Mouse (Mus musculus) hindbrain, embryonic 15.5 days (tissue): ENCODE measurements around the gene Cpped1. TPM values are rescaled to one million over a fixed set of nuclear protein-coding genes. Genes with fewer than 3 reads are reported as not detected.
A peak's percentile ranks its signal among the peaks of the same experiment; 100 is the strongest.

ENCODE experiments used
- ATAC-seq: fragments of 200-750 bp; cut with Nextera tagmentation; 2 replicates; pipeline ENCODE4 v1.8.0; 2017; ENCODE audit warnings: low read depth, moderate number of reproducible peaks, moderate TSS enrichment; ENCODE audit not compliant: low FRiP score
- H3K27ac ChIP-seq: fragments of 300-500 bp; sonication (generic); replicated peaks from 2 replicates; pipeline ENCODE4 v1.5.1; 2015; ENCODE audit warnings: mild to moderate bottlenecking, inconsistent platforms
- H3K27me3 ChIP-seq: fragments of 300-500 bp; sonication (generic); 2 replicates; pipeline ENCODE4 v1.6.1; 2015; ENCODE audit warnings: control low read depth, inconsistent platforms
- H3K36me3 ChIP-seq: fragments of 300-500 bp; sonication (generic); 2 replicates; pipeline ENCODE4 v1.6.1; 2015; ENCODE audit warnings: control low read depth, inconsistent platforms
- H3K4me1 ChIP-seq: fragments of 300-500 bp; sonication (generic); replicated peaks from 2 replicates; pipeline ENCODE4 v1.6.1; 2015; ENCODE audit warnings: control low read depth, inconsistent platforms
- H3K4me2 ChIP-seq: fragments of 300-500 bp; sonication (generic); 2 replicates; pipeline ENCODE4 v1.6.1; 2015; ENCODE audit warnings: moderate library complexity, mild to moderate bottlenecking, inconsistent platforms
- H3K4me3 ChIP-seq: fragments of 300-500 bp; sonication (generic); 2 replicates; pipeline ENCODE4 v1.5.1; 2015; ENCODE audit warnings: mild to moderate bottlenecking, inconsistent platforms
- H3K9ac ChIP-seq: fragments of 300-500 bp; sonication (generic); 2 replicates; pipeline ENCODE4 v1.6.1; 2015; ENCODE audit warnings: inconsistent platforms
- H3K9me3 ChIP-seq: fragments of 300-500 bp; sonication (generic); 2 replicates; pipeline ENCODE4 v1.6.1; 2016; ENCODE audit warnings: control low read depth, inconsistent platforms
- WGBS: fragments of 180-500 bp; shearing (Covaris S2); methylation state at CpG from one replicate; pipeline ENCODE4 v1.1.7; 2015; 5-methylcytosine and 5-hydroxymethylcytosine counted together
- polyA plus RNA-seq: library from polyadenylated mRNA; unstranded; fragments of >200 nt; fragmentation: Nextera tagmentation; extraction: Ambion mirVana; gene quantifications from 2 replicates; pipeline ENCODE4 v1.2.1, GENCODE M21; 2015

The Cpped1 gene
- polyA plus RNA-seq, 1 experiment from 2014 or later = 16.6 TPM

GRCm38 (mm10) chr16:11889741-11890140 is 19.5 kb downstream of the Cpped1 start:
- Histone ChIP-seq H3K36me3 (no peaks in the 10 kb centered on the region), H3K9ac (no peak overlapping the region), H3K4me1 (0 out of 2 replicates have a peak, but pooled peaks cover 2% of the 10 kb centered on the region), H3K27me3 (no peaks in the 10 kb centered on the region), H3K27ac (no peak overlapping the region), H3K9me3 (no peaks in the 10 kb centered on the region), H3K4me3 (no peak overlapping the region), H3K4me2 (no peak overlapping the region)
- 75% methylated on average over 3 of the region's 3 CpGs for WGBS
- ATAC-seq = no peak

GRCm38 (mm10) chr16:11881795-11882194 is 27.4 kb downstream of the Cpped1 start:
- no peak overlapping the region for H3K27ac ChIP-seq
- no peaks in the 10 kb centered on the region for H3K4me1 ChIP-seq
- no peak overlapping the region for H3K9ac ChIP-seq
- no peak for ATAC-seq
- no peak overlapping the region for H3K4me2 ChIP-seq
- no peaks in the 10 kb centered on the region for H3K27me3 ChIP-seq
- no peaks in the 10 kb centered on the region for H3K9me3 ChIP-seq
- no peak overlapping the region for H3K4me3 ChIP-seq
- H3K36me3 ChIP-seq = no peaks in the 10 kb centered on the region
- 59% methylated on average over 6 of the region's 6 CpGs for WGBS

GRCm38 (mm10) chr16:11880461-11880860 is 28.8 kb downstream of the Cpped1 start:
- no peak for ATAC-seq
- no peak overlapping the region for H3K27ac ChIP-seq
- H3K4me2 ChIP-seq = no peak overlapping the region
- no peaks in the 10 kb centered on the region for H3K4me1 ChIP-seq
- no peak overlapping the region for H3K9ac ChIP-seq
- 93% methylated on average over 6 of the region's 6 CpGs for WGBS
- H3K4me3 ChIP-seq = no peak overlapping the region
- no peaks in the 10 kb centered on the region for H3K9me3 ChIP-seq
- H3K36me3 ChIP-seq = no peaks in the 10 kb centered on the region
- H3K27me3 ChIP-seq = no peaks in the 10 kb centered on the region

GRCm38 (mm10) chr16:11879196-11879595 is 30.0 kb downstream of the Cpped1 start:
- Histone ChIP-seq H3K9ac (no peak overlapping the region), H3K4me3 (no peak overlapping the region), H3K4me2 (no peak overlapping the region), H3K36me3 (no peaks in the 10 kb centered on the region), H3K4me1 (0 out of 2 replicates have a peak, but pooled peaks cover 4% of the 10 kb centered on the region), H3K27me3 (no peaks in the 10 kb centered on the region), H3K9me3 (no peaks in the 10 kb centered on the region), H3K27ac (no peak overlapping the region)
- 74% methylated on average over 6 of the region's 6 CpGs for WGBS
- ATAC-seq = no peak

- Histone ChIP-seq H3K4me1 (0 out of 2 replicates have a peak, but pooled peaks cover 4% of the 10 kb centered on the region), H3K9me3 (no peaks in the 10 kb centered on the region), H3K27me3 (no peaks in the 10 kb centered on the region), H3K36me3 (no peaks in the 10 kb centered on the region), H3K4me3 (no peak overlapping the region), H3K27ac (no peak overlapping the region), H3K4me2 (no peak overlapping the region), H3K9ac (no peak overlapping the region)
- 82% methylated on average over 5 of the region's 5 CpGs for WGBS
- ATAC-seq = no peak
Observed at GRCm38 (mm10) chr16:11875227-11875626, 34.0 kb downstream of the Cpped1 start.

- Histone ChIP-seq H3K27me3 (no peaks in the 10 kb centered on the region), H3K9ac (no peak overlapping the region), H3K36me3 (no peaks in the 10 kb centered on the region), H3K9me3 (no peaks in the 10 kb centered on the region), H3K4me2 (no peak overlapping the region), H3K4me1 (0 out of 2 replicates have a peak, but pooled peaks cover 4% of the 10 kb centered on the region), H3K27ac (no peak overlapping the region), H3K4me3 (no peak overlapping the region)
- no peak for ATAC-seq
- 88% methylated on average over 3 of the region's 3 CpGs for WGBS
Observed at GRCm38 (mm10) chr16:11873292-11873691, 36.0 kb downstream of the Cpped1 start.

- no peak overlapping the region for H3K27ac ChIP-seq
- H3K9ac ChIP-seq = no peak overlapping the region
- H3K4me3 ChIP-seq = no peak overlapping the region
- no peaks in the 10 kb centered on the region for H3K4me1 ChIP-seq
- H3K9me3 ChIP-seq = no peaks in the 10 kb centered on the region
- H3K27me3 ChIP-seq = no peaks in the 10 kb centered on the region
- no peak for ATAC-seq
- H3K4me2 ChIP-seq = no peak overlapping the region
- no peaks in the 10 kb centered on the region for H3K36me3 ChIP-seq
- 86% methylated on average over 3 of the region's 3 CpGs for WGBS
Observed at GRCm38 (mm10) chr16:11868486-11868885, 40.8 kb downstream of the Cpped1 start.

- WGBS = 70% methylated on average over 8 of the region's 8 CpGs
- H3K36me3 ChIP-seq = no peaks in the 10 kb centered on the region
- no peak for ATAC-seq
- no peaks in the 10 kb centered on the region for H3K27me3 ChIP-seq
- peak overlapping the region; percentile 36 for H3K27ac ChIP-seq
- no peaks in the 10 kb centered on the region for H3K9me3 ChIP-seq
- H3K4me2 ChIP-seq = no peak overlapping the region
- H3K9ac ChIP-seq = no peak overlapping the region
- H3K4me1 ChIP-seq = peaks cover 18% of the 10 kb centered on the region
- H3K4me3 ChIP-seq = no peak overlapping the region
Observed at GRCm38 (mm10) chr16:11852716-11853605, 56.3 kb downstream of the Cpped1 start.

GRCm38 (mm10) chr16:11848990-11849658 is 60.1 kb downstream of the Cpped1 start:
- Histone ChIP-seq H3K27me3 (no peaks in the 10 kb centered on the region), H3K9me3 (no peaks in the 10 kb centered on the region), H3K27ac (no peak overlapping the region), H3K9ac (no peak overlapping the region), H3K4me3 (no peak overlapping the region), H3K4me2 (no peak overlapping the region), H3K36me3 (no peaks in the 10 kb centered on the region), H3K4me1 (peaks cover 16% of the 10 kb centered on the region)
- ATAC-seq = no peak
- 90% methylated on average over 5 of the region's 5 CpGs for whole genome bisulfite sequencing

- Histone ChIP-seq H3K4me1 (no peaks in the 10 kb centered on the region), H3K27me3 (no peaks in the 10 kb centered on the region), H3K9ac (no peak overlapping the region), H3K36me3 (no peaks in the 10 kb centered on the region), H3K9me3 (no peaks in the 10 kb centered on the region), H3K4me2 (no peak overlapping the region), H3K27ac (no peak overlapping the region), H3K4me3 (no peak overlapping the region)
- no peak for ATAC-seq
- WGBS = 69% methylated on average over 5 of the region's 5 CpGs
Observed at GRCm38 (mm10) chr16:11845309-11845708, 63.9 kb downstream of the Cpped1 start.

GRCm38 (mm10) chr16:11843441-11843840 is 65.8 kb downstream of the Cpped1 start:
- no peak overlapping the region for H3K27ac ChIP-seq
- WGBS = 96% methylated on average over 2 of the region's 2 CpGs
- no peaks in the 10 kb centered on the region for H3K9me3 ChIP-seq

GRCm38 (mm10) chr16:11833474-11833873 is 75.8 kb downstream of the Cpped1 start:
- 92% methylated on average over 1 of the region's 1 CpGs for WGBS
- no peak overlapping the region for H3K4me2 ChIP-seq
- H3K9ac ChIP-seq = no peak overlapping the region
- no peak overlapping the region for H3K27ac ChIP-seq
- H3K4me3 ChIP-seq = no peak overlapping the region
- H3K27me3 ChIP-seq = no peaks in the 10 kb centered on the region
- no peak for ATAC-seq
- H3K36me3 ChIP-seq = no peaks in the 10 kb centered on the region
- H3K4me1 ChIP-seq = no peaks in the 10 kb centered on the region
- H3K9me3 ChIP-seq = no peaks in the 10 kb centered on the region

More at GRCm38 (mm10) chr16:11843441-11843840, 65.8 kb downstream of the Cpped1 start:
- Histone ChIP-seq H3K4me1 (no peaks in the 10 kb centered on the region), H3K4me3 (no peak overlapping the region), H3K36me3 (no peaks in the 10 kb centered on the region), H3K9ac (no peak overlapping the region), H3K4me2 (no peak overlapping the region), H3K27me3 (no peaks in the 10 kb centered on the region)
- no peak for ATAC-seq
